Mouse (Mus musculus) cerebellum, adult 2 months (tissue): Measurements from ENCODE around the gene Spink2. TPM values are rescaled to one million over a fixed set of nuclear protein-coding genes. Genes with fewer than 3 reads are reported as not detected.

ENCODE experiments used
- DNase-seq, 2 experiments: peaks; one replicate each; pipeline ENCODE4 v3.0.0; 2021
- H3K27ac ChIP-seq: fragments of 200-500 bp; 2 replicates; pipeline ENCODE4 v1.5.1; 2012; ENCODE audit warnings: low read length, control low read depth, inconsistent platforms; ENCODE audit not compliant: insufficient read depth
- H3K27me3 ChIP-seq: fragments of 200-500 bp; 2 replicates; pipeline ENCODE4 v1.6.1; 2012; ENCODE audit warnings: inconsistent platforms, mild to moderate bottlenecking, low read length, moderate library complexity; ENCODE audit not compliant: control insufficient read depth, insufficient read depth
- H3K4me1 ChIP-seq: fragments of 200-500 bp; 2 replicates; pipeline ENCODE4 v1.6.1; 2011; ENCODE audit warnings: low read length; ENCODE audit not compliant: control insufficient read depth, insufficient read depth
- H3K4me3 ChIP-seq: fragments of 200-500 bp; replicated peaks from 2 replicates; pipeline ENCODE3; 2011; ENCODE audit warnings: mild to moderate bottlenecking, low read depth, low read length, control low read depth; ENCODE audit not compliant: insufficient read depth
- CTCF ChIP-seq: fragments of 200-500 bp; IDR thresholded peaks from 2 replicates; pipeline ENCODE4 v1.5.1; 2011; ENCODE audit warnings: low read depth, mild to moderate bottlenecking, control low read depth, low read length, moderate library complexity, borderline replicate concordance; ENCODE audit not compliant: insufficient read depth
- POLR2A ChIP-seq: fragments of 200-500 bp; IDR thresholded peaks from 2 replicates; pipeline ENCODE4 v1.6.1; 2011; ENCODE audit warnings: low read length, control low read depth, borderline replicate concordance; ENCODE audit not compliant: insufficient read depth
- WGBS: fragments of 180-500 bp; shearing (Covaris S2); methylation state at CpG from one replicate; pipeline ENCODE4 v1.1.7; 2018; 5-methylcytosine and 5-hydroxymethylcytosine counted together
- polyA plus RNA-seq: library from polyadenylated mRNA; depleted of rRNA; stranded (reverse); fragments of >200 nt; gene quantifications from 2 replicates; pipeline ENCODE4 v1.2.3, GENCODE M21; 2012

The Spink2 gene
- polyA plus RNA-seq, 1 experiment = not detected

DNA sequence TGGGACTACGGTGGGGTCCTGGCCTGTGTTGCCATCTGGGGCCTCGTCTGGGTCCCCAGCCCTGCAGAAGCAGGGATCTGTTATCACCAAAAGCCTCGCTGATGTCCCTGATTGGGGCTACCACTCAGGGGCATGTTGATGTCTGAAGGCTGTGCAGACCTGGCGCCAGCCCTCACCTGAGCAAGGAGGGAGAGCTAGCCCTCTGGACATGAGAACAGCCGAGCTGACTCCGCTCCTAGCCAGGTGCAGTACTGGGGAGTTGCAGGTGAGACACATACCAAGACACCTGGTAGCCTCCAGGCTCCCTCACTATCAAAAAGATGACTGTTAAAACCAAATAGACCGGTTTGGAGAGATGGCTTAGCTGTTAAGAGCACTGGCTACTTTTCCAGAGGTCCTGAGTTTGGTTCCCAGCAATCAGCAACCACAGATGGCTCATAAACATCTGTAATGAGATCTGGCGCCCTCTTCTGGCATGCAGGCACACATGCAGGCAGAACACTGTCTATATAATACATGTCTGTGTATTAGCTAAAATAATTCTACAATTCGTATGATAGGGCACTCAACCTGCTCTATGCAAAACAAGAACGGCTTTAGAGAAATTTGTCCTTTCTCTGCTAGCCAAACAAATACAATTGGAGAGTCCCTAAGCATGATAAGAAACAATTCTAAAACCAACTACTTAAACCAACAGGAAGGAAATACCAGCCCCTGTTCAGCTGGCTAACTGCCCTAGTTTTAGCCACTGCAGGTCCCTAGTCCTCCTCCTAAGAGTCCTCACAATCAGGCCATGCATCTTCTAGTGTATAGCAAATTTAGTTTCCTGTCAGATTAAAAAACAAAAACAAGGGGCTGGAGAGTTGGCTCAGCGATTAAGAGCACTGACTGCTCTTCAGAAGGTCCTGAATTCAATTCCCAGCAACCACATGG is 12.0 kb upstream of the Spink2 start:
- DNase-seq = no peak
- H3K4me1 ChIP-seq = no peaks in the 10 kb centered on the region
- WGBS = 70% methylated on average over 11 of the region's 11 CpGs
- H3K27me3 ChIP-seq = no peaks in the 10 kb centered on the region
- H3K4me3 ChIP-seq = no peak overlapping the region
- no peak overlapping the region for H3K27ac ChIP-seq
- TF ChIP-seq CTCF = peak; percentile 5; the same call in 1 of the 2 replicates
- TF ChIP-seq POLR2A = no peak

GRCm38 (mm10) chr5:77217724-77218123 is 6.5 kb upstream of the Spink2 start:
- no peak for TF ChIP-seq POLR2A
- no peak for TF ChIP-seq CTCF
- 9% methylated on average over 2 of the region's 2 CpGs for WGBS
- Histone ChIP-seq H3K27me3 (no peaks in the 10 kb centered on the region), H3K4me1 (no peaks in the 10 kb centered on the region), H3K4me3 (no peak overlapping the region), H3K27ac (no peak overlapping the region)
- DNase-seq = no peak

DNA sequence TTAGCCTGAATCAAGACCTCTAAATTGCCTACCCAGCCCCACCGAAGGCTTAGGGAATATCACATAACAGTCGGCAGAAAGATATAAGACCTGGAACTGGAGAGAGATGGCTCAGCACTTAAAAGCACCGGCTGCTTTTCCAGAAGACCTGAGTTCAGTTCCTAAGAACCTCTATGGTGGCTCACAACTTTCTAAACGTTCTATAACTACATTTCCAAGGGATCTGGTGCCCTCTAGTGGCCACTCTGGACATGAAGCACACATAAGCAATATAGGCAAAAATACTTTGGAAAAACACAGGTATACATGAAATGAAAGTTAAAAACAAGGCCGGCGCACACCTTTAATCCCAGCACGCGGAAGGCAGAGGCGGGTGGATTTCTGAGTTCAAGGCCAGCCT is 5.9 kb upstream of the Spink2 start:
- WGBS = 11% methylated on average over 9 of the region's 9 CpGs
- TF ChIP-seq POLR2A (no peak), CTCF (peak; percentile 53; the same call in 1 of the 2 replicates)
- Histone ChIP-seq H3K4me3 (no peak overlapping the region), H3K4me1 (no peaks in the 10 kb centered on the region), H3K27me3 (no peaks in the 10 kb centered on the region), H3K27ac (no peak overlapping the region)
- peak; percentile 35 to 50 for DNase-seq

DNA sequence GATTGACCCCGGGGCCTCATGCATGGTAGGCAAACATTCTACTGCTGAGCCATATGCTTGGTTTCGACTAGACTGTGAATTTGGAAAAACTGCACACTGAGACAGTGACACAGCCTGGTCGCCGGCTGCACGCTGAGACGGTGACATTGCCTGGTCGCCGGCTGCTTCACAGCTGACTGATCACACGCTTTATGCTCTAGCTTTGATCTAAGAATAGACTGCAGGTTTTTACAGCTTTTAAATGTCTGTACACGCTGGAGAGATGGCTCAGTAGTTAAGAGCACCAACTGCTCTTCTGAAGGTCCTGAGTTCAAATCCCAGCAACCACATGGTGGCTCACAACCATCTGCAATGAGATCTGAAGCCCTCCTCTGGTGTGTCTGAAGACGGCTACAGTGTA is 5.1 kb downstream of the Spink2 start:
- no peak for TF ChIP-seq POLR2A
- TF ChIP-seq CTCF = no peak
- 15% methylated on average over 11 of the region's 11 CpGs for WGBS
- Histone ChIP-seq H3K4me1 (0 out of 2 replicates have a peak, but pooled peaks cover 3% of the 10 kb centered on the region), H3K4me3 (no peak overlapping the region), H3K27ac (no peak overlapping the region), H3K27me3 (no peaks in the 10 kb centered on the region)
- DNase-seq = no peak

DNA sequence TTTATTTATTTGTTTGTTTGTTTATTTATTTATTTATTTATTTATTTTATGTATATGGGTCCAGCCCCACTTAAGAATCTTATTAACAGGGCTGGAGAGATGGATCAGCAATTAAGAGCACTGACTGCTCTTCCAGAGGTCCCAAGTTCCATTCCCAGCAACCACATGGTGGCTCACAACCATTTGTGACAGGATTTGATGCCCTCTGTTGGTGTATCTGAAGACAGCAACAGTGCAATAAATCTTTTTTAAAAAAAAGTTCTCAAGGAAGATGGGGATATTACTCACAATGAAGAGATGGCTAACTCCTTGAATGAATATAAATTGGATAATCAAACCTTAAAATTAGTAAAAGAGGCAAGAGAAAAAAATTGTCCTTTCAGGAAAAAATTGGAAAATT is 9.0 kb downstream of the Spink2 start:
- Histone ChIP-seq H3K27me3 (no peaks in the 10 kb centered on the region), H3K27ac (no peak overlapping the region), H3K4me3 (no peak overlapping the region), H3K4me1 (no peaks in the 10 kb centered on the region)
- no peak for TF ChIP-seq POLR2A
- no peak for DNase-seq

- WGBS = 76% methylated on average over 4 of the region's 4 CpGs
- no peak for DNase-seq
- no peak overlapping the region for H3K4me3 ChIP-seq
- H3K4me1 ChIP-seq = no peaks in the 10 kb centered on the region
- H3K27ac ChIP-seq = no peak overlapping the region
- TF ChIP-seq CTCF (no peak), POLR2A (no peak)
- H3K27me3 ChIP-seq = no peaks in the 10 kb centered on the region
Observed at GRCm38 (mm10) chr5:77200695-77201094, 10.6 kb downstream of the Spink2 start.

DNA sequence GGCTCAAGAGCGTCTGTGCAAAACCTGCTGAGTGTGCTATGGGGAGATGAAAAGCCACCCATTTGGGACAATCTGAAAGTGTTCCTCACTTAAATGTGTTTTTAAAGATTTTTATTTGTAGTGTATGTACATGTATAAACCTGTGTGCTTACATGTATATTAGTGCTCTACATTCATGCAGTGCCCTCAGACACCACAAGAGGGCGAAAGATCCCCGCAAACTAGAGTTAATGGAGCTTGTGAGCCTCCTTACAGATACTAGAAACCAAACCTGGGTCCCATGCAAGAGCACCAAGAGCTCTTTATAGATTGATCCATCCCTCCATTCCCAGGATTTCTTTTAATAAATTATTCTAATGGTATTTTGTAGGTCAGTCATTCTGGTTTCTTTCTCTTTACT is 17.3 kb downstream of the Spink2 start:
- H3K27me3 ChIP-seq = no peaks in the 10 kb centered on the region
- no peak overlapping the region for H3K27ac ChIP-seq
- no peak for DNase-seq
- TF ChIP-seq POLR2A (no peak), CTCF (no peak)
- no peaks in the 10 kb centered on the region for H3K4me1 ChIP-seq
- WGBS = 42% methylated on average over 3 of the region's 3 CpGs
- H3K4me3 ChIP-seq = no peak overlapping the region

DNA sequence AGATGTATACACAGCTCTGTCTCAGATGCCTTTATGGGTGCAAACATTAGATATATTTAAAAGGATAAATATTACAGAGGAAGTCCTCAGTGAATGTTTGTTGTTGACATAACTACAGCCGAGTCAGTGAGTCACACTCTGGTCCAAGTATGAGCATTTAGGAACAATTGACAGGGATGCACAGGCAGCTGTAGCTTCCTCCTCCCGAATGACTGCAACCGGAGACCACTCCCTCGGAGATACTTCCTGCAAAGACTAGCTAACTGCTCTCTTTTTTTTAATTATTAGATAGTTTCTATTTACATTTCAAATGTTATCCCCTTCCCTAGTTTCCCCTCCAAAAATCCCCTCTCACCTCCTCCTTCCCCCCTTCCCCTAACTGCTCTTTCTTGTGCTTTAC is 18.0 kb downstream of the Spink2 start:
- WGBS = 74% methylated on average over 4 of the region's 4 CpGs
- TF ChIP-seq POLR2A = no peak
- TF ChIP-seq CTCF = no peak
- Histone ChIP-seq H3K27me3 (no peaks in the 10 kb centered on the region), H3K4me1 (no peaks in the 10 kb centered on the region), H3K27ac (no peak overlapping the region), H3K4me3 (no peak overlapping the region)
- no peak for DNase-seq
